Mouse (Mus musculus): ENCODE results near the gene Pex16. TPM values are rescaled to one million over a fixed set of nuclear protein-coding genes. Genes with fewer than 3 reads are reported as not detected.

Pex16 gene
- total RNA-seq, 1 experiment from 2014 or later: 117 TPM

DNA sequence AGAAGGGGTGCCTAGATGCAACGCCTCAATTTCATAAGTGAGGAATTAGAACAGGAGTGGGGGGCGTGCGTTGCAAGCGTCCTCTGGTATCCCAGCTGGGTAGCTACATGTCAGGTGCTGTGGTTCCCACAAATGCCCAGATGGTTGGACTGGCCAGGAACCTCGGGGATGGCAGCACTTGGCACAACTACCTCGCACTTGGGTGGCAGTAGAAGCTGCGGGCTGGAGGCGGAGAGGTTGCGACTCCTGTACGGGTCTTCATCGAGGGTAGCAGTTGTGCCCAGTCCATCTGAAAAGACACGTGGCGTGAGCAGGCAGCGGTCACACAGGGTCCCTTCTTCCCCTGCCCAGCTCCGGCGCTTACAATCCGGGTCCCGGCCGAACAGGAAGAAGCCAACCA is 4.1 kb upstream of the Pex16 start:
- DNase-seq: no peak

DNA sequence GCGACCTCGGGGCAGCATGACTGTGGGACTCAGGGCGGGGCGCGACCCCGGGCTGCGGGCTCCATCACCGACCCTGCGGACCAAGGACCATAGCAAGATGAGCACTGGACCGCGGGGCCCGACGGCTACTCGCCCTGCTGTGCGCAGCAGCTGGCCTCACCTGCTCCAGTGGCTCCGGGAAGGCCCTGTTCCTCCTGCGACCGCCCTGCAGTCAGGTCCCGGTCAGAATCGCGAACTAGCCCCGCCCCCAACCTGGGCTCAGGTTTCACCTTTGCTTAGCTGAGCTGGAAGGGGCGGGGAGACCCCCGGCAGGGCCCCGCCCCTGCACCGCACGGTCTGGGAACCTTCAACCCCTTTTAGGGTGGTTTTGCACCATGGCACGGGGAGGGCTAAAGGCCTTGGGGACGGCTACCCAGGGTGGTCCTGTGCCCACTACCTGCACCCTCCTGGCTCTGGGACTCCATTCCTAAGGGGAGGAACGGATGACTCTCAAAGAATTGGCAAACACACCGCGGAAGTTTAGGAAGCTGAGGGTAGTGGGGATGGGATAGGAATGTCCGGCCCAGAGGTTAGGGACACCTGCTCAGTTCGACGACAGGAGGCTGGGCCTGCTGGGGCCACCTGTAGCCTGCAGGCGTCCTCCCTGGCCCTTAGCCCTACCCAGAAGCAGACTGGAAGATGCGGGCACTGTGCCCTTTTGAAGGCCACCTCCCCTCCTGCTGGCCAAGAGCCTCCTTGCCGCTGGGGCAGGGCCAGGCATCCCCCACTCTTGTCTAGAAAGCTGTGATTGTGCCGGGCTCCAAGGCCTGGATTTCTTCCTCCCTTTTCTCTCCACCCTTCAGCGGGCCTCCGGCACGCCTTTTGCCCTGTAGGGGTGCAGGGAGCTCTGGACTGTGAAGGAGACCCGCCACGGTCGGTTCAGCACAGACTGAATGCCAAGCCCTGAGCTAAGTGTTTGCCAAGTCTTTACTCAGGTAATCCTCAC is 3.4 kb upstream of the Pex16 start:
- peak; percentile 67 for DNase-seq

- DNase-seq: no peak
Measured at GRCm38 (mm10) chr2:92371971-92372690, 2.3 kb upstream of the Pex16 start.

- DNase-seq: peak; percentile 79
Measured at GRCm38 (mm10) chr2:92372767-92373436, 1.6 kb upstream of the Pex16 start.

- DNase-seq: no peak
Measured at GRCm38 (mm10) chr2:92373437-92373813, 1.1 kb upstream of the Pex16 start.

- peak; percentile 98 for DNase-seq
Measured at GRCm38 (mm10) chr2:92375099-92375623, 685 bp downstream of the Pex16 start.

DNA sequence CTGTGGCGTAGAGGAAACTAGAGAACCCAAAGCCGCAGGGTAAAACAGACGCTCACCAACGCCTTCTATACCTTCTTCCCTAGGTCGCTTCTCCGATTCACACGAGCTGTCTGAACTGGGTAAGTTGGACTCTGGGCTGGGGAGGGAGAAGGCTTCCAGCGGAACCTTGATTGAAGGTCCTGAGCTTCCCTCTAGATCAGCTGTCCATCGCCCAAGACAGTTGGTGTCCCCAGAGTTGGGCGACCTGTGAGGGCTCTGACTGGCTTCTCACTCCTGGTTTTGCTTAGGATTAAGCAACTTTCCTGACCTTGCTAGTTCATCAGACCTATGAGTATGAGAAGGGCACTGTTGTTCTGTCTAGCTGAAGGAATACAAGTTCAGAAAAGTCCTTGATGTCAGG is 1.3 kb downstream of the Pex16 start:
- peak; percentile 45 for DNase-seq

DNA sequence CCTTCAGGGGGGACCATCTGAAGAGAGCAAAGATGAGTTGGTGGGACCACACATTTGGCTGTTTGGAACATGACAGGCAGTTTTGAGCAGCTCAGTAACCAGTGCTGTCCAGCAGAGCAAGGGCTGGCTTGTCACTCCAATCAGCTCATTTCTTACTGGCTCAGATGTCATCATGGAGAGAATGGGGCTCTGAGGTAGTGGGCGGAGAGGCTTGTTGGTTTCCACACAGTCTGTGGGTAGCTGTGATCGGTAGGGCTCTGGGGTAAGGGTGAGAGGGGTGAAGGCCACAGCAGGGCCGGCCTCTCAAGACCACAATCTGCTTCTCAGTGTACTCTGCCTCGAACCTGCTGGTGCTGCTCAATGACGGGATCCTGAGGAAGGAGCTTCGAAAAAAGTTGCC is 1.8 kb downstream of the Pex16 start:
- DNase-seq: peak; percentile 47

DNA sequence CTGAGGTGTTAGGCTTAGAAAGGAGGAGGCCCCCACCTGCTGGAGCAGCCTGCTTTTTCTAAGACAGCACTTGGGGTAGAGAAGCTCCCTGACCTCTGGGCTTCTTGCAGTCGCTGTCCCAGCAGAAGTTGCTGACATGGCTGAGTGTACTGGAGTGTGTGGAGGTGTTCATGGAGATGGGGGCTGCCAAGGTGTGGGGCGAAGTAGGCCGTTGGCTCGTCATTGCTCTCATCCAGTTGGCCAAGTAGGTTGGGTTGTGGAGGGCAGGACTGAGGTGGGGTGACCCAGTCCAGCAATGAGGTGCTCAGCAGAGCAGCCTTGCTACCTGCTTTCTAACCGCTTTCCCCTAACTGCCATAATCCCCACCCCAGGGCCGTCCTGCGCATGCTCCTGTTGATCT is 2.8 kb downstream of the Pex16 start:
- DNase-seq: no peak

DNA sequence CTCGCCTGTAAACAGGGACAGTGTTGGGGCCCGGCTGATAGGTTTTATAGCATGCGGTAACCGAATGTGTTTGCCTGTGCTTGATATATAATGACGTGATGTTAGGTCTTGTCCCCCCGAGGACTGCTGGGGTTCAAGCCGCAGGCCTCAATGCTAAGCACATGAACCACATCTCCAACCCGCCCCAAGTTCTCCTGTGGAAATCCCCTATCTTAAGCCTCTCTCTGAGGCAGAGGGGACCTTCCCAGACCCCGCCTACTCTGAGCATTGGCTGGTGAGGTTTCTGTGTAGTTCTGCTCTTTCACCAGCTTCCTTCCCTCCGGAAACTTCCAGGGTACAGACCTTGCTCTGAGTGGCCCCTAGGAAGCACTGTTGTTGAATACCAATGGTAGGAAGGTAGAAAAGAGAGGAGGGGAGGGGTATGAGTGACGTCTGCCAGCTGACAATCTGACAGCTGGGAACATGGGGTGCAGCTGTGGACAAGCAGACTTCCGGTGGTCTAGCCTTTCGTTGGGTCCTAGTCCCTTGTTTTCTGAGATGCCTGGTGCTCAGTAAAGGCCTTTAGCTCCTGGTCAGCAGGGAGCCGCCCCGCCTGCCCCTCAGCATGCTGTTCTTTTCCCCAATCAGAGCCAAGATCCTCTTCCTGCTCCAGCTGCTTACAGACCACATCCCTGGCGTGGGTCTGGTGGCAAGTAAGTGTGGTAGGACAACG is 5.5 kb downstream of the Pex16 start:
- DNase-seq: no peak

DNA sequence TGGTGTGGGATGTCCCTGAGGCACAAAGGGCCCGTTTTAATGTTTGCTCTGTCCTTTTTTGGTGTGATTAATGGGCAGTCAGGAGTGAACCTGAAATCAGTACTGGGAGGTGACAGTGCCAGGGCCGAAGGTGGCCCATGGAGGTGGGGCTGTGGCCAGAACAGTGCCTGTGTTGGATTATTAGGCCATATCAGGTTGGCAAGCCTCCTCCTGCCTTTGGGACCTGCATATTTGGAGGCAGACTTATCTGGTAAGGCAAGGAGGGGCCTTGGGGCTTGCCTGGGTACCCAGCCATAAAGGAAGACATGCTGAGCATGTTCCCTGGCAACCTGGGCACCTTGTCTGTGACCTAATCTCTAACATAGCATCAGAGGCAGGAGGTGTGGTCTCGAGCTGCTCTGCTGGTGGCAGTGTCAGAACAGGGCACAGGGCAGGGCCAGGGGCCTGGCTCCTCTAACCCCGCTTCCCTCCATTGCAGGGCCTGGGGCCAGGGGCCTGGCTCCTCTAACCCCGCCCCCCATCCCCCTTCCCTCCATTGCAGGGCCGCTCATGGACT is 6.1 kb downstream of the Pex16 start:
- no peak for DNase-seq

DNA sequence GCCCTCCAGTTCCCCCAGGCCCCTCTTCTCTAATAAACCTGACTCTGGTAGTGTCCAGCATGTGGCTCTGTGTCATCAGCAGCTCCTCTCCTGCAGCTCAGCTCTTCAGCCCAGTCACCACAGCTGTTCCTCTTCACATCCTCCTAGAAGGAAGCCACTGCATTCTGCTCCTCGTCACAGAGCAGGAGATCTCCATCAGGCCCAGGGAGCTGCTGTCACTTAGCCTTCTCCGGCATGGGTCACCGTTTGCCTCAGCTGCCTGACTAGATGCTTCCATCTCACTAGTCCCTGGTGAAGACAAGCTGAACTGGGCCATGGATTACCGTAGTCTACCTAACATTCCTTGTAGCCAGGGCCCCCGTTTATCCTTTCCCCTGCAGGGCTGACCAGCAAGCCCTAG is 6.7 kb downstream of the Pex16 start:
- no peak for DNase-seq

- no peak for DNase-seq
Measured at GRCm38 (mm10) chr2:92381901-92382588, 7.6 kb downstream of the Pex16 start, which contains the start of gene 1700029I15Rik. 1700029I15Rik (plus strand) TSS chr2:92382538.

DNA sequence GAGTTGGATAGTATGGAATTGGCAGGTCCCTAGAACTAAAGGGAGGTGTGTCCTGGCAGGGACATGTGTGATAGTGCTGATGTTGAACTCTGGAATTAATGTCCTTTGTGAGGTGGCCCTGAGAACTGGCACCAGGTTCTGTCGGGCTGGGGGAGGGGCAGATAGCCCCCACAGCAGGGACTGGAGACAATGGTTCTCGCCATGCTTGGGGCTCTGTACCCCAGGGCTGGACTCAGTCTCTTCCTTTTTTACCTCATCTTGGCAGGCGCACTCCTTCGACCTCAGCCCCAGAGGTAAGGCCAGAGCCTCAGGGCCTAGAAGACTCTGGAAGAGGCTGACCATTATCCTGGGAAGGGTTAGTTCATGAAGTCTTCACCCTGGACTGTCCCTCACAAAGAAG is 8.3 kb downstream of the Pex16 start:
- no peak for DNase-seq

DNA sequence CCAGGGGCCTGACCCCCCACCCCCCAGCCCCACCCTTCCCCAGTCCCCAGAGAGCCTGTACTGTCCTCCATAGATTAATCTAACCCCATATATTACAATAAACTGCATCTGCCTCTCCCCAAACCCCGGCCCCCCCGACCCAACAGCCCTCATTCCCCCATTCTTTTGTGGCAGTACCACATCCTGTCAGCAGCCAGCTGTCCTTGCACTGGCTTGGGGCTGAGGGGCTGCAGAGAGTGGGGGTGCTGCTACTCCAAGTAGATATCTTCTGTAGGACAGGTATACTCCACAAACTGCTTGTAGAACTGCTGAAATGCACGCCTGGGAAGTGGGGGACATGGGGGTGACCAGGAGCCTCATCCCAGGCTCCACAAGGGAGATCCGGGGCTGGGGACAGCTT is 9.6 kb downstream of the Pex16 start:
- no peak for DNase-seq

DNA sequence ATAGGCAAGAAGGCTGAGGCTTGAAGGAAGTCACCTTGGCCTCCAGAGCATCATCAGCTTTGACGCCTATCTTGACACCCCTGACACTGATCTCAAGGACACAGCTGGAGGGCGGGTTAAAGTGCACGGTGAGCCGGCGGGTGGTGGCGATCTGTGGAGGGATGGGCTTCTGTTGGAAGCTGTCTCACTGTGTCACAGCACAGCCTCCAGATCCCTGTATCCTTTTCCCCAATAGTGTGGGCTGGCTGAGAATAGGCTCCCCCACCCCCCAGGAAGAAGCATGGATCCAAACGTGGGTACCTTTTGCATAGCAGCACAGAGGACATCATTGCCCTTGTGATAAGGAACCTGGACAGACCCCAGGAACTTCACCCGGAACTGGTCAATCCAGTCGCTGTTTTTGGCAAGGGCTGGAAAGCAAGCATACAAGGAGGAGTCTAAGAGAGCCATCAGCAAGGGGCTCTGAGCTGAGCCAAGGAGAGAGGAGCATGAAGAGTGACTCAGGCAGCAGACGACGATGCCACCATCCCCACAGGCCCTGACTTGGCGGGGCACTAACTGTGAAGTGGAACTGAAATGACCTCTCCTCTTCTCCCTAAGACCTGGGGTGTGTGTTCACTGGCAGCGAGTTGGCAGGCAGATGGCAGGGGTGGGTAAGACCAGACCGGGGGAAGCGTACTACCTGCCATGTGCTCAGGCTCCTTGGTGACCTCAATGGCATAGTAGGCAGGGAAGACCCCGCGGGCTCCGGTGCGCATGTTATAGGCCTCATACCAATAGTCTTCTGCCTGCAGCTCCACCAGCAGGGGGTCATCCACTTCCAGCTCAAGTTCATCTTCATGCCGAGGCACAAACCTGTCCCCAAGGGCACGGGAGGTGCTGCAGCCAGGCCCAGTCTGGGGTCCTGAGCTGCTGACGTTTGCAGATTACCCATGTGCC is 10.9 kb downstream of the Pex16 start:
- no peak for DNase-seq

GRCm38 (mm10) chr2:92386821-92387570 is 12.5 kb downstream of the Pex16 start:
- DNase-seq: no peak

DNA sequence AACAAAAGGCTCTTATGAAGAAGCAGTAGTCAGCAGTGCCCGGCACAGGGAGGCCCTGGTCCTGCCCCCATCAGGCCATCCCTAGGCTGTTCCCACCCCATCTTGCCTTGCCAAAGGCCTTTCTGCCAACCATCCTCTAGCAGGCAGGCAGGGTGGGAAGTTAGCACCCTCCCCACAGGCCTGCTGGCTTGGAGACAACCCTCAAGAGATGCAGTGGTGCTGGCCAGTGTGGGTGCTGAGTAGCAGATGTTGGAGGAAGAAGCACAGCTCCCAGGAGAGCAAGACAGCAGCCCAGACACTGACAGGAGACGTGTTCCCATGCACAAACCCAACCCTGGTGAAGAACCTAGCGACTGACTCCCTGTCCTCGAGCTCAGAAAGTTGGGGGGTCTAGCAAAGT is 13.2 kb downstream of the Pex16 start:
- no peak for DNase-seq

- DNase-seq: no peak
Measured at GRCm38 (mm10) chr2:92388081-92388517, 13.6 kb downstream of the Pex16 start.

Measured in adrenal gland, postnatal 14 days (tissue).